ENCODE assay signal across 22 mouse cellular contexts in genomic region chr3:89928956-89929355, GRCm38 (mm10).
"Had no signal": no experiment of that assay in that cellular context is flagged by ENCODE, and none has a peak within 500 bp of the region (broad histone marks: within the 10 kb centered on the region; RNA-seq: fewer than 3 reads in every experiment).

No protein-coding gene starts in this region.

- H3K27me3 ChIP-seq: embryonic facial prominence, embryonic 12.5 days; embryonic facial prominence, embryonic 13.5 days; embryonic facial prominence, embryonic 15.5 days; forebrain, embryonic 12.5 days; forebrain, embryonic 13.5 days; forebrain, embryonic 15.5 days had no signal

- ATAC-seq: forebrain, embryonic 13.5 days; forebrain, embryonic 14.5 days; forebrain, embryonic 15.5 days; forebrain, embryonic 16.5 days; forebrain, postnatal 0 days had no signal

- DNase-seq: cerebellum, postnatal 10 days; cerebellum, postnatal 14 days; cerebellum, postnatal 25 days; cerebellum, postnatal 36 days; embryo, embryonic 11 days; forebrain, postnatal 0 days; gastrocnemius, adult 2 months; gastrocnemius, postnatal 10 days; gastrocnemius, postnatal 14 days; gastrocnemius, postnatal 25 days; gastrocnemius, postnatal 36 days; heart, adult 11 months; heart, adult 18-20 months; heart, adult 2 months had no signal
